Mouse (Mus musculus): ENCODE measurements at regions not wholly inside any gene's neighbourhood (a gene's known extent, or its start where the extent isn't known, plus 50 kb on each side); places are given as distances from the start of the nearest gene placed in this dataset.
"Not testable (repeated sequence)": the region's sequence is repeated elsewhere in the genome, so short reads cannot be mapped to it uniquely, and the experiment has no call there.

- not testable (repeated sequence) for TF ChIP-seq CTCF, EP300 (IDR thresholded peaks at IDR 0.05)
These were observed 194.9 kb downstream of the Gm31371 start for GRCm38 (mm10) chr8:20098121-20098520.

Measured in lung, postnatal 0 days (tissue).